Mouse (Mus musculus): ENCODE results near the gene Atf3.

GRCm38 (mm10) chr1:191180397-191180796 is 37.4 kb downstream of the Atf3 start:
- TF ChIP-seq CTCF (IDR thresholded peaks at IDR 0.05; ENCODE audit: extremely low read depth, insufficient read depth, insufficient read length, insufficient replicate concordance), result no peak
- TF ChIP-seq POLR2A (IDR thresholded peaks at IDR 0.05; ENCODE audit: low read depth, low read length), result no peak
